Mouse (Mus musculus) brain, embryonic 18.5 days (tissue): ENCODE results near the gene Zfp523.

Experiments used
- DNase-seq: peaks from one replicate; pipeline ENCODE4 v3.0.0-alpha.2; 2012; ENCODE audit warnings: low read depth, low spot score

The Zfp523 gene

GRCm38 (mm10) chr17:28242296-28242695 is 65.4 kb downstream of the Zfp523 start:
- no peak for DNase-seq

GRCm38 (mm10) chr17:28244214-28244613 is 67.3 kb downstream of the Zfp523 start:
- DNase-seq: no peak

GRCm38 (mm10) chr17:28244714-28245113 is 67.8 kb downstream of the Zfp523 start:
- no peak for DNase-seq

- DNase-seq: no peak
Measured at GRCm38 (mm10) chr17:28246640-28247039, 69.7 kb downstream of the Zfp523 start.

- no peak for DNase-seq
Measured at GRCm38 (mm10) chr17:28247613-28248012, 70.7 kb downstream of the Zfp523 start.

- DNase-seq: no peak
Measured at GRCm38 (mm10) chr17:28249062-28249461, 72.1 kb downstream of the Zfp523 start.

- DNase-seq: no peak
Measured at GRCm38 (mm10) chr17:28251579-28252280, 74.8 kb downstream of the Zfp523 start.

- no peak for DNase-seq
Measured at GRCm38 (mm10) chr17:28252281-28252648, 75.3 kb downstream of the Zfp523 start.

GRCm38 (mm10) chr17:28253216-28253615 is 76.3 kb downstream of the Zfp523 start:
- no peak for DNase-seq

- DNase-seq: no peak
Measured at GRCm38 (mm10) chr17:28254804-28255203, 77.9 kb downstream of the Zfp523 start.
